Mouse (Mus musculus) frontal cortex, postnatal 36 days (tissue): ENCODE measurements around the gene Mobp.
"Not testable (repeated sequence)": the region's sequence is repeated elsewhere in the genome, so short reads cannot be mapped to it uniquely, and the experiment has no call there.

Experiments used
- DNase-seq, 2 experiments: peaks; one replicate each; pipeline ENCODE4 v3.0.0; 2022; ENCODE audit warnings: low spot score in 2 of 2

Mobp gene

DNA sequence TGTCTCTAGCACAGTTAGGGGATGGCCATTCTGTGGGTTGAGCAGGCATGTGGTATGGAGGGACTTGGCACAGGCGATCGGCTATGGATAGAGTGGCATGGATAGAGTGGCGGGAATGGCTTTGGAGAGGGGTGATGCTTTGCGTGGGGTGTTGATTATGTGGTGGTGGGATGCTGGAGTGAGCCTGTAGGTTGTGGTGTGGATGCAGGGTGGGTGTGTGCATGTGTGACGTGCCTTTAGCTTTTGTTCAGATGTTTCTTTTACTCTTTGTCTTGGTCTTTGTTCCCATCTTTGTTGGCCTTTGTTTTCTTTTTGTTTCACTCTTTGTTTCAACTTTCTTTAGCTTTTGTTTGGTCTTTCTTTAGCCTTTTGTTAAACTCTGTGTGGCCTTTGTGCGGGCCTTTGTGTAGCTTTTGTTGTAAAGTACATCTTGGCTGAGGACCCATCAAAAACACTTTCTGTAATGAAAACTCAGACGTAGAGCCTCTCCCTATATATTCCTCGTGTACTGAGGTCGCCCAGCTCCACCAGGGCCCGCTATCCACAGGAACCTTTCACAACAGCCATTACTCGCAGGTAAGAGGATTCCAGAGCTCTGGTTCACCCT, at the start of gene Mobp:
TSS of gene Mobp (plus strand) at position 486 of the 607 bp plus-strand sequence.
- DNase-seq: no peak

DNA sequence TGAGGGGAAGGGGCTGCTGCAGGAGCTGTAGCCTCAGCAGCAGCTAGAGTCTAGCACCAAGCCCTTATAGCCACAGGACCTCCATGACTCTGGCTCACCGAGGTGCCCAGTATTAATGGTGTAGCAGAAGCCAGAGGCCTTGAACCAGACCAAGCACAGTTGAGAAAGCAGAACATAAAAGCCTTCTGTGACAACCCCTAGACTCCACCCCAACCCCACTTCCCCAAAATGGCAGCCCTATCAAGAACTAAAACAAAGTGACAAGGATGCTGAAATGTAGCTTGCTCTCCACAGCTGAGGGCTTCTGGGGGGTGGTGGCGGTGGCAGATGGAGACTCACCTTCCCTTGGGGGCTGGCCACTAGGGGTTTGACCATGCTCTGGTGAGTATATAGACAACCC, 48.3 kb upstream of the Mobp start:
- DNase-seq: no peak

DNA sequence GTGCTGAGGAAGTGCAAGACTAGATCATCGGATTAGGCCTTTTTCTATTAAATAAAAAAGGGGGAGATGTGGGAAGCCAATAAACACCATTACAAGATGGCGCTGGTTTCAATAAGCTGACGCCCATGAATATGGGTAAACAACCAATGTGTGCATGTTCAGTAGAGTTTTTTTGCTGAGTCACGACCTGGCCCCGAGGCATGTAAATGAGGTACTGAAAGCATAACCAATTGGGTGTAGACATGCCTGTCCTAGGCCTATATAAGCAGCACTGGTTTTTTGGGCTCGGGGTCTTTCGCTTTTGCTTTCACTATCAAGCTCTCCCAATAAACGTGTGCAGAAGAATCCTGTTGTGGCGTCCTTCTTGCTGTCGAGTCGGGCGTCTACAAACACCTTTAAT, 40.6 kb upstream of the Mobp start:
- DNase-seq: not testable (repeated sequence)

DNA sequence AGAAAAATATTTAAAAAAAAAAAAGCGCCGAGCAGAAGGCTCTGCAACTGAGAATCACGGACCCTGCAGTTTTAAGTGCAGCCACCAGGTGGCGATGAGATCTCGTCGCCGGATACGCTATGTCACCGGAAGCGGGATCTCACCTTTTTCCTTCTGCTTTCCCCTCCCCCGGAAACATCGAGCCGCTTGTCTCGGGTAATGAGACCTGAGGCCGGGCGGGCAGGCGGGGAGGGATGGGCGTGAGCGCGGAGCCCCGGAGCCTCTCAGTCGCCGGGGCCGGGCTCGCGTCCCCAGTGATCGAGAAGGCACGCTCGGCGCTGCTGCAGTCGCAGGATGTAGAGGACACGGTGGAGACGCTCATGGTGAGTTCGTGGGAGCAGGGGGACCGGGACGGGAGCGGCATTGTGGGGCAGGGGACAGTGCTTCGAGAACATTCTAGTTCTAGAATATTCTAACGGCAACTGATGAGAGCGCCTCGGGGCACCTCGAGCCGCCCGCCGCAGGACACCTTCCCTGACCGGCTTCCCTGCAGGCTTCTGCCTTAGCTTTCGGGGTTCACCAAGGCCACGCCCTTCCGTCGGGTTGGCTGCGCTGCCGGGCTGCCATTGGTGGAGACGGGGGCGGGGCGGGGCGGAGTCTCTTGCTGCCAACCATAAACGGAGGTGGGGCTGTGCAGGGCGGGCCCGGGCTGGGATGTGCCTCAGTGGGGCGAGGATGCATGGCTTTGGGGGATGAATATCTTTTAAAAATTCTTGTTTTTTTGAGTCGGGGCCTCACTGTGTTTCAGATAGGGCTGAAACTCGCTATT, 39.1 kb upstream of the Mobp start, which contains the start of gene Slc25a38:
TSS of gene Slc25a38 (plus strand) at position 164 of the 808 bp plus-strand sequence.
- DNase-seq: peak; percentile 93 to 96

DNA sequence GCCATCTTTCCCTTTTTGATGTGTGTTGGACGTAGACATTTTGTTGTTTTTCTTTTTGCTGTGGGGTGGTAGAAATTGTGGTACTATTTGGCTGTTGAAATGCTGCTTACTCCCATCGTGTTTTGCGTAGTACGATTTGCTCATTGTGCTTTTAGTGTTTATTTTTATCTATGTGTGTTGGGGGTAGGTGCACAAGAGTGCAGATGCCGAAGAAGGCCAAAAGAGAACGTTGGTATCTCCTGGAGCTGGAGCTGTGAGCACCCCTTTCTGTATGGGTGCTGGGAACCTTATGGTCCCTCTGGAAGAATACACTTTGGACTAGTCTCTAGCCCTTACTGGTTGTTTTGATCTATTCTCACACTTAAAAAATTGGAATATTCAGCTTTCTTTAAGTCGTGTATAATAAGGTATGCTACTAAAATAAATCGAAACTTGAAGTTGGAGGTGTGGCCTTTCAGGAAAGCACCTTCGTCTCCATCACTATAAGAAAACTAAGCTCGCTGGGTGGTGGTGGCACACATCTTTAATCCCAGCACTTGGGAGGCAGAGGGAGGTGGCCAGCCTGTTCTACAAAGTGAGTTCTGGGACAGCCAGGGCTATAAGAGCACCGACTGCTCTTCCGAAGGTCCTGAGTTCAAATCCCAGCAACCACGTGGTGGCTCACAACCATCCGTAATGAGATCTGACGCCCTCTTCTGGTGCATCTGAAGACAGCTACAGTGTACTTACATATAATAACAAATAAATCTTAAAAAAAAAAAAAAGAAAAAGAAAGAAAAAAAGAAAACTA, 38.2 kb upstream of the Mobp start:
- DNase-seq: no peak

DNA sequence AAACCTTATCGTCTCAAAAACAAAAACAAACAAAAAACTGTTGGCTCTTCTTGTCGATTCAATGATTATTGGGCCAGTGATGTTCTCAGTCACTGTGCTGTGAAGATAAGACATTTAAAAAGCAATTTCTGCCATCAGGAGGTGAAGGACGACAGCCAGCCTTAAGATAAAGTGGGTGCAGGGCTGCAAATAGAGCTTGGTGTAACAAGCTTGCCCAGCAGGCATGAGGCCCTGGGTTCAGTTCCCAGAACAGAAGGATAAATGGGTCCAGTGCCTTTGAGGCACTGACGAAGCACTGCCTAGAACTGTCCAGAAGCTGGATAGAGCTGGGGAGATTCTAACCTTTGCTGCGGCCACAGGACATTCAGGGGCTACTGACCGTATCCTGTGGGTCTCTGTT, 37.0 kb upstream of the Mobp start:
- DNase-seq: no peak

DNA sequence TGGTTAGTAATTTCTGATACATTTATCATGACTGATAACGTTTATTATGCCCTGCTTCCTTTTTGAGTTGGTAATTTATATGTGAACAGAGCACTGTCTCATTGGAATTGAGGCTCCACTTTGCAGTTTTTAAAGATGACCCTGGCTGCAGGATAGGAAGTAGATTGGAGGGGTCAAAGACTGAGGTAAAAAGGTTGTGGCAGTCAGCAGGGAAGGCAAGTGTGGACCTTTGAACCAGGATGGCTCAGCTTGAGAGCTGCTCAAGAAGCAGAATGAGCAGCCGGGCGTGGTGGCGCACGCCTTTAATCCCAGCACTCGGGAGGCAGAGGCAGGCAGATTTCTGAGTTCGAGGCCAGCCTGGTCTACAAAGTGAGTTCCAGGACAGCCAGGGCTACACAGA, 36.1 kb upstream of the Mobp start:
- no peak for DNase-seq

DNA sequence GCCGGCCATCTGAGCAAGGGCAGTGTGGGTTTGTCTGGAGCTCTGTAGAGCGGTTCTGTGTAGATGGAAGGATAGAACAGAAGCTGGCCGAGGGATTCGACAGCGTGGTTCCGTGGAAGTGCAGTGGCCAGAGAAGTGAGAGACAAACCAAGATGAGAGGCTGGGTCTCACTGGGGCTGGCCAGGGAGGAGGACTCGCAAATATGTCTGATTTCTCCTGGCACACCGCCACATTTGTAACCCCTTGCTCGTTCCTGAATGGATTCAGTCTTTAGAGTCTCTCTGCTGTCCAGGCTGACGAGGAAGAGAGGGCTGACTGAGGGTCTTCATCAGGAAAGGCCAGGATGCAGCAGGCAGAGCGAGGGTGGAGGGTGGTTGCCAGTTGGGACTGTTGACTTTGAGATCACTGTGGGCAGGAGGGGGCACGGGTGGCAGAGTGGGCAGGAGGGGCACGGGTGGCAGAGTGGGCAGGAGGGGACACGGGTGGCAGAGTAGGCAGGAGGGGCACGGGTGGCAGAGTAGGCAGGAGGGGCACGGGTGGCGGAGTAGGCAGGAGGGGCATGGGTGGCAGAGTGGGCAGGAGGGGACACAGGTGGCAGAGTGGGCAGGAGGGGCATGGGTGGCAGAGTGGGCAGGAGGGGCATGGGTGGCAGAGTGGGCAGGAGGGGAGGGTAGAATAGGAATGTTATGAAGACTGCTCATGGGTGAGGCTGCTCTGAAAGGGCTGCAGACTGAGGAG, 35.3 kb upstream of the Mobp start:
- DNase-seq: no peak

DNA sequence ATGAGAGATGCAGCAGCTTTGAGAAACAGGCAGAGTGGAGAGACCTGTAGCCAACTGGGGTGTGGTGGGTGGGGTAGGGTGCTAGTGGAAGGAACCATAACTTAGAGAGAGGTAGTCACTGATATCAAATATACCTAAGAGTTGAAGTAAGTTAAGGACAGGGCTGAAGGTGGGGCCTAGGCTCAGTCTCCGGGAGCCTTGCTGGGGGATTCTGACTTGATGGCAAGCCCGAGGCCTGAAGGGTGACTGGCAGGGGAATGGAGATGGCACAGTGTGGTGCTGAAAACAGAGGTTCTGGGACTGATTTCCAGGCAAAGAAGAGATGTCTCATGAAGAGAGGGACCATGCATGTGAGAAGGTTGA, 34.7 kb upstream of the Mobp start:
- no peak for DNase-seq

DNA sequence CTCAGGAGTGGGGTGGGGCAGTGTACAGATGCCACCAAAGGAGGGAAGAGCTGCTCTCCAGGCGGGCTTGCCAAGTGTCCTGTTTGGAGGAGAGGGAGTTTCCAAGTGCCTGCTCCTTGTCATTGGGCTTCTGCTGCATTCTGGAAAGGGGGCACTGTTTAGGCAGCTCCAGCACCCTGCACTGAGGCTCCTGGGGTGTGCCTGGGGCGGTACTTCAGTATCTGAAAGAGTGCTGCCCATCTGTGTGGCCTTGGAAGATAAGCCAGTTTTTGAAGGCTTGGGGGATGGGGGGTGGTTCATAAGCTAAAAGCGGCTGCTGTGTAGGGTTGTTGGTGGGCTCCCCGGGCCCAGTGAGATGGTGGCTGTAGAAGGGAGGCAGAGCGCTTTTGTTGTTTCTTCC, 33.9 kb upstream of the Mobp start:
- no peak for DNase-seq

DNA sequence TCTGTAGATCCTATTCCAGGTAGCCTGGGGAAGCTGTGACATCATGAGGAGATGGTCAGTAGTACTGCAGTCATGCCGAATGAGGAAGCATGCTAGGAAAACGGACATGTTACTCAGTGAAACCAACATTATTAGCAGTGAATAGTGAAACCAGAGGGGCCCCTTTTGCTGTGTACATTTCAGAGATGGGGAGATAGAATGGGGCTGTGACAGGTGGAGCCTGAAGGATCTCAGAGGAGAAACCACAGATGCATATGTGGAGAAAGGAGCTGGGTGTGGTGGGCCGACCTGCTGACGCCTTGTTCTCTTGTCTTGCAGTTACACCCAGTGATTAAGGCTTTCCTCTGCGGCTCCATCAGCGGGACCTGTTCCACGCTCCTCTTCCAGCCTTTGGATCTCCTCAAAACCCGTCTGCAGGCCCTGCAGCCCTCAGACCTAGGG, 33.3 kb upstream of the Mobp start:
- no peak for DNase-seq

DNA sequence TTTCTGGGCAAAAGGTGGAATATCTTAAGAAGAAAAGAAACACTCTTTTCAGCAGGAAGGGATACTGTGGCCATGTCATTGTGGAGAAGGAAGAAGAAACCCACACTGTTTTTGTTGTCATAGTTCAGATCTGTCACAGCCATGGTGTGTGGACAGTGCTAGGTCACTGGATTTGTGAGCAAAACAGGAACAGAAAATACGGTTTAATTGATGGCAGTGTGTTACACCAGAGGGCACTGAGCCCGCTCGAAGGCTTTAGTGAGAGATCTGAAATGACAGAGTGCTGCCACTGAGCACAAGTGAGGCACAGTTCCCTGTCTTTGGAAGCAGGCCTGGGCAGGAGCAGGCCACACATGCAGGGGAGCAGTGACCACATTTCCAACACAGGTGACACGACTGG, 31.3 kb upstream of the Mobp start:
- no peak for DNase-seq

DNA sequence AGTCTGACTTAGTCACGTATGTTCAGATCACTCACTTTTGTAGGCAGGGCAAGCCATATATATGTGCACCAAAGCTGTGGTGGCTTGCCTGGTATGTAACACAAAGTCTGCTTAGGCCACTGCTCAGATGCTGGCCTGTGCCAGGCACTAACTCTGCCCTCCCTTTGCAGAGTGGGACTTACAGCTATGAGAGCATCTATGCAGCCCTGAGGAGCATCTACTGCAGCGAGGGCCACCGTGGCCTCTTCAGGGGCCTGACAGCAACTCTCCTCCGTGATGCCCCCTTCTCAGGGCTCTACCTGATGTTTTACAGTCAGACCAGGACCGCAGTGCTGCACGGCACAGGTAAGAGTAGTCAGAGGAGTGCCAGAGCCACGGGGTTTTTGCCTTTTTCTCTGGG, 29.0 kb upstream of the Mobp start:
- no peak for DNase-seq

DNA sequence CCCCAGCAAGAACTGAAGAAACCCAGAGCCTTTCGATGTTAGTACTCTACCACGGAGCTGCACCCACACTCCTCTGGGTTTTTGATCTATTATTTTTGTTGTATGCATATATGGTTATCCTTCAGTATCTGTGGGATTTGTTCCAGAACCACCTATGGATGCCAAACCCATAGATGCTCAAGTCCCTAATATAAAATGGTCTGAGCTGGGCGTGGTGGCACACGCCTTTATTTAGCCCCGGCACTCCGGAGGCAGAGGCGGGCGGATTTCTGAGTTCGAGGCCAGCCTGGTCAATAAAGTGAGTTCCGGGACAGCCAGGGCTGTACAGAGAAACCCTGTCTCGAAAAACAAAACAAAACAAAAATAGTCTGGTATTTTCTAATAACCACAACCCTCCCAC, 22.6 kb upstream of the Mobp start:
- no peak for DNase-seq

DNA sequence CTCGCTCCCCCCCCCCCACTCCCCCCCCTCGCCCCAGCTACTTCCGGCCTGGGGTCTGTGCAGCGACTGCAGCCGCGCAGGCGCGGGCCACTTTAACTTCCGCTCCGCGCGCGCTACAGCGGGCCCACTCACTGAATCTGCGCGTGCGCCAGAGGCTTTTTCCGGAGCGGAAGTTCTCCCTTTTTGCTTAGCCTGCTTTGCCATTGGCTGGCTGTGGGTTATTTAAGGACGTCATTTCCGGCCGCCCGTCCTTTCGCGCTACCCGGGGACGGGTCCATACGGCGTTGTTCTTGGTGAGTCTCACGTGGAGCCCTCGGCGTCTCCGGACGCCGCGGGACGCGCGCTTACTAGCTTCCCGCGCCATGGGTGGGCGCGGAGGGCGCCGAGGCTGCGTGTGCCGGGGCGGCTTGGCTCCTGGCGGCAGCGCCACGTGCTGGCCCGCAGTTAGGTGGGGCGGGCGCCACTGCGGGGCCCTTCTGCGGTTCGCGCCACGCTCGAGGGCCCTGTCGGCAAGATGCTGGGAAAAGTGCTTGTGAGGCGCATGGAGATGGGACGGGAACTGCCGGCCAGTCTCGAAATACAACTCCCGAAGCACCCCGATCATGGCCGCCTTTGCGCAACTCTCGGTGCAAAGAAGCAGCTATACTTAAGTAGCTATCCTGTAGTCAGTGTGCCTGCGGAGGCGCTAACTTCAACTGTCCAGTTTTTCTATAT, 21.8 kb upstream of the Mobp start, which contains the start of gene Rpsa:
TSS of gene Rpsa (plus strand) at position 152 of the 714 bp plus-strand sequence.
- DNase-seq: peak; percentile 95 to 97

DNA sequence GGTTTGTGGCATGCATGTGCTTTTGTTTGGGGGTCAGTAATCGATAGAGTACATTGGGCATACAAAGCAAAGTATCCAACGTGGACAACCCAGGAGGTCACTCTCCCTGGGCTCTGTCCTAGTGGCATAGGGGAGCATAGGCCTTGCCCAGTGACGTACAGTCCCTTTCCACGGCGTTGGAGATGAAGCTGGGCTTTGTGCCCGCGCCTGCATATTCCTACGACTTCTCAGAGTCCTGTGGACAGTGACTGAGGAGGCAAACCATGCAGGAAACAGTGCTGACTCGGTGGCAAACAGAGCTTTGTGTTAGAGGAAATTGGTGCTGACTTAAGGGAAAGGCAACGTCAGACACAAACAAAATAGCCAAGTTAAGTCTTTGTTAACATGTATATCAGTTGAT, 20.2 kb upstream of the Mobp start:
- no peak for DNase-seq

DNA sequence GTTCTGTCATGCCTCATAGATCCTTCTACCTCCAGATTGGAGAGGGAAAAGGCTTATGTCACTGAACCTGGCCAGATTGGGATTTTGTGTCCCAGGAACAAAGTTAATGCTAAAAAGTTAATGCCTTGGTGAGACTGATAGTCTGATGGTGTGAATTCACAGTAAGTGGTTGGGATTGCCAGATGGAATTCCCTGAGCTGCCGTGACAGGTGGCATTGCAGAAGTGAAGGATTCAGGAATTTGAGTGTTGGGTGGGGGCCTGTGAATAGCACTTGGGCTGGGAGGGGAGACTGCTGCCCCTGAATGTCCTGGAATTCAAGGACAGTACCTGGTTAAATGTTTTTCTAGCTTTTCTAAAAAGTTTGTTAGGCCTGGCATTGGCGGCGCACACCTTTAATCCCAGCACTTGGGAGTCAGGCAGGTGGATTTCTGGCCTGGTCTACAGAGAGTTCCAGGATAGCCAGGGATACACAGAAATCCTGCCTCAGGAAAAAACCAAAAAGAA, 17.7 kb upstream of the Mobp start:
- no peak for DNase-seq

DNA sequence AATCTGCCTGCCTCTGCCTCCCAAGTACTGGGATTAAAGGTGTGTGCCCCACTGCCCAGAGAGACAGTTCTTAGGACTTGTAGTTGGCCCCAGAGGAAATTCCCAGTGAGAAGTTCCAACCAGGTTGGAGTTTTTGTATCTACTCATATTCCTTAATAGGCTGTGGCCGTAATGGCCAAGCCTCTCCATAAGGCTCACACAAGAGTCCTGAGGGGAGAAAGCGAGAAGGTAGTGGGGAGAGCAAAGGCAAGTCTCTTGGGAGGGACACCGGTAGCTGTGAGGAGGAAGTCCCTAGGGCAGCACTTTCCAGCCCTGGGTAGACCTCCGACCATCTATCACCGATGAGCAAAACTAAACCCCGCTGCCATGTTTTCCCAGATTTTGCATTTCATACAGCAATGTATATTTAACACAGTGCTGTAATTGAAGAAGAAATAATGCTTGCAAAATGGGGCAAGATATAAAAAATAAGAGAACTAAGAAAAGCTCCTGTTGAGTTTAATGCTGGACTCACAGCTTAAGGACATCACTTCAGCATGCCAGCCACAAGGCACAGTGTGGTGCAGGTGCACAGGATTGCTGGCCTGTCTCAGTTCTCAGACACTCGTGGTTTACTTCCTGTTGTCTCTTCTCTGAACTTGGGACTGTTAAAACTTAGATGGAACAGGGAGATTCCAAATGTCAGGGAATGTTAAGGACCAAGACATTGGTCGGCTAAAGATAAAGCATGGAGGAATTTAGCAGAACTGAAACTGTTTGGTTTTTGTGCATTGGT, 16.3 kb upstream of the Mobp start:
- no peak for DNase-seq

DNA sequence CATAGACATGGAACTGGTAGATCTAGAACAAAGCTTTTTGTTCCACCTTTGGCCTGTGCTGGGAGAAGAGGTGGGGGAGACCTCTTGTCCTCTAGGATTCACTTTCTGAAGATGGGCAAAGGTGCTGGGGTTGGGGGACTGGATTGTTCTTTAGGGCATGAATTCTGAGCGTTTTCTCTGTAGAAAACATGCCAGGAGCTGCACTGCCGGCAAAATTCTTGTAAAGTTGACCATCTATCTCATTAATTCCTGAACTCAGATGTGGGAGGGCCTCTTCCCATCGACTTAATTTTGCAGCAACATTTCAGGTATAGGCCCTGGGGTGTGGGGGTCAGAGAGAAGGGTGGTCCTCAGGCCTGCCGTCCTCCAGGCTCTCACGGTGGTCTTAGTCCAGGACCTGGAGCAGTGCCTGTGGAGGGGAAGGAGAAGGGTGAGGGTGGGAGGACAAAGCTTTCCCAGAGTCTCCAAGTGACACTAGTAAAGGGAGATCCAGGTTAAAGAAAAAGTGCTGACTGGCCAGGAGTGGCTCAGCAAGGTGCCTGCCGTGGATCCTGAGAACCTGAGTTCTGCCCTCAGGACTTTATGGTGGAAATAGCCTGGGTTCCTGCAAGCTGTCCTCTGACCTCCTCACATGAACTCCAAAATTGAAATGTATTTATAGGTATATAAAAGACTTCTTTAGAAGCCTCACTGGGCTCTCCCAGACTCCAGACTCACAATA, 15.6 kb upstream of the Mobp start:
- no peak for DNase-seq
